Mouse (Mus musculus): ENCODE measurements around the gene Snx29. TPM values are rescaled to one million over a fixed set of nuclear protein-coding genes. Genes with fewer than 3 reads are reported as not detected.

Gene Snx29
- polyA plus RNA-seq, 1 experiment from 2014 or later: 19.2 TPM

DNA sequence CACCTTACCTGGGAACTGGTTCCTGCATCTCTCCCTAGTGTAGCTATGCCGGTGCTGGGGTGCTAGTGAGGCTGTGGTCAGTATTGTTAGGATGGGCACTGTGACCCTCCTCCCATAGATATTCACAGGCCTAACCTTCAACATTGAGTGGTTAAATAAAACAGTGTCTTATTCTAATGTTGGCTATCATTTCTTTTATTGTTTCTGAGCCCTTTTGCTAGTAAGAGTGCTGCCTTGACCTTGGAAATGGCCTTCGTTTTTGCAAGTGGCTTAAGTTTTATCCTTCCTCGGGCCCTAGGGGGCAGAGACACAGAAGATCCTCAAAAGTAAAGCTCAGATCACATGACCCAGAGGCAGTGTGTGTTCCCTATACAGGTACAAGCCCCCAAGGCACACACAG, 374.1 kb downstream of the Snx29 start:
- Histone ChIP-seq H3K4me3 (no peak overlapping the region), H3K4me2 (replicated peaks) (no peak overlapping the region), H3K36me3 (no peaks in the 10 kb centered on the region), H3K9me3 (replicated peaks) (no peaks in the 10 kb centered on the region), H3K27me3 (no peaks in the 10 kb centered on the region), H3K9ac (no peak overlapping the region), H3K4me1 (peaks cover 10% of the 10 kb centered on the region; the same call in 1 of the 2 replicates), H3K27ac (no peak overlapping the region)
- WGBS: 68% methylated on average over 3 of the region's 3 CpGs
- no peak for ATAC-seq (ENCODE audit: low FRiP score)

DNA sequence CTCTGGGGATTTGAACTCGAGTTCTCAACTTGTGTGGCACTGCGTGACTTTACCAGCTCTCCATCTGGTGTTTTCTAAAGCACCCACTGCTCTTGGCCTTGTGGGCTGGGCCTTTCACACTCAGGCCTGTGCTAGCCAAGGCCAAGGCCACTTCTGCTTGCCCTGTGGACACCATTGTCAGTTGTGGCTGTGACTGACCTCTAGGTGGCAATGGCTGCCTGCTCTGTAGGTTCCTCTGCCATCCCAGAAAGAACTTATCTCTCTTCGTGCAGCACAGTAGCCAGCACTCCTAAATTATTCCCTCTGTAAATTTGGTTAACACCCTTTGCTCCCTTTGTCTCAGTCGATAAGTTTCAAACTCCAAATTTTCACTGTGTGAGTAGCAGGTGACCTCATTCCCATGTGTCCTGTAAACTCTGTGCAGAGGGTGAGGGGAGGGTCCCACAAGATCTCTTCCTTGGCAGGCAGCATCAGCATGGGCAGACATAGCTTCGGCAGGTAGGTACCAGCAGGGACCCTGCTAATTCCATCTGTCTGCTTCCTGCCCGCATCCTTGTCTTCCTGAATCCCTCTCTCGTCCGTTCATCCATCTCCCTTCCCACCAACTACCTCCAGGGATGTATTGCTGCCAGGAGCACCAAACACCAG, 375.1 kb downstream of the Snx29 start:
- no peaks in the 10 kb centered on the region for H3K36me3 ChIP-seq
- no peaks in the 10 kb centered on the region for H3K9me3 ChIP-seq (replicated peaks)
- no peak overlapping the region for H3K4me3 ChIP-seq
- peak; percentile 52; the same call in 1 of the 2 replicates for ATAC-seq (ENCODE audit: low FRiP score)
- H3K27me3 ChIP-seq: no peaks in the 10 kb centered on the region
- H3K4me2 ChIP-seq (replicated peaks): no peak overlapping the region
- no peak overlapping the region for H3K9ac ChIP-seq
- no peak overlapping the region for H3K27ac ChIP-seq
- peaks cover 1% of the 10 kb centered on the region; the same call in 1 of the 2 replicates for H3K4me1 ChIP-seq
- 73% methylated on average over 8 of the region's 8 CpGs for WGBS

DNA sequence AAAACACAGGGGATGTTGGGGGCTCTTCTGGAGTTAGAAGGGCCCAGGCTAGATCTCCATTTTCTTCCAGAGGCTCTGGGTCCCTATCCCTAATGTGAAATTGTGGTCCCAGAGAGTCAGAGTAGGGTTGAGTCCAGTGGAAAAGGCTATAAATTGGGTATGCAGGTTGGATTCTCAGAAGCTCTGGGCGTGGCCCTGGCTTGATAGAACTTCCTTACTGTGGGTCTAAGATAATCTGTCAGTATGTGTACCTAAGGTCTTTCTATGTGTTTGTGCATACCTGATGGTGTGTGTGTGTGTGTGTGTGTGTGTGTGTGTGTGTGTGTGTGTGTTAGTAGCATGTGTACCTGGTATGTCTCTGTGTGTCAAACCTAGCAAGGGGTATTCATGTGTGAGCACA, 378.9 kb downstream of the Snx29 start:
- 85% methylated on average over 1 of the region's 1 CpGs for WGBS
- no peak overlapping the region for H3K4me2 ChIP-seq (replicated peaks)
- H3K36me3 ChIP-seq: no peaks in the 10 kb centered on the region
- H3K27ac ChIP-seq: no peak overlapping the region
- no peaks in the 10 kb centered on the region for H3K4me1 ChIP-seq
- no peaks in the 10 kb centered on the region for H3K9me3 ChIP-seq (replicated peaks)
- no peaks in the 10 kb centered on the region for H3K27me3 ChIP-seq
- H3K9ac ChIP-seq: no peak overlapping the region
- ATAC-seq (ENCODE audit: low FRiP score): no peak
- H3K4me3 ChIP-seq: no peak overlapping the region

DNA sequence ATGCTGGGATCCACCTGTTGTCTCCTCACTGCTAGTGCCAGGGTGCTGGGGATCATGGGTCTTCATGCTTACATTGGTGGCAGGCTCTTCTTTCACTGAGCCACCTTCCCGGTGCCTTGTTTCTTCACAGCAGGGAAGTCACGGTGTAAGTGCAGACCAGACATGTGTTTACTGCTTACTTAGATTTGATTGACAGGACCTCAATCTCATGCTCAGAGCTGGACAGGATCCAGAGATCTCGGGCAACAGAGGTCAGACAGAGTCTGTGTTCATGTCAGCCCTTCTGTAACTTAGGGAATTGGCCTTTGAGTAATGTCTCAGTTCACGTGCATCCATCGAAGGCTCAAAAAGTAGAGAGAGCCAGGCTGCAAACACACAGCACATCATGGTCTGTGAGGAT, 381.4 kb downstream of the Snx29 start:
- no peak for ATAC-seq (ENCODE audit: low FRiP score)
- Histone ChIP-seq H3K36me3 (no peaks in the 10 kb centered on the region), H3K9ac (no peak overlapping the region), H3K27me3 (no peaks in the 10 kb centered on the region), H3K9me3 (replicated peaks) (no peaks in the 10 kb centered on the region), H3K27ac (no peak overlapping the region), H3K4me2 (replicated peaks) (no peak overlapping the region), H3K4me3 (no peak overlapping the region), H3K4me1 (no peaks in the 10 kb centered on the region)
- WGBS: 60% methylated on average over 5 of the region's 5 CpGs

DNA sequence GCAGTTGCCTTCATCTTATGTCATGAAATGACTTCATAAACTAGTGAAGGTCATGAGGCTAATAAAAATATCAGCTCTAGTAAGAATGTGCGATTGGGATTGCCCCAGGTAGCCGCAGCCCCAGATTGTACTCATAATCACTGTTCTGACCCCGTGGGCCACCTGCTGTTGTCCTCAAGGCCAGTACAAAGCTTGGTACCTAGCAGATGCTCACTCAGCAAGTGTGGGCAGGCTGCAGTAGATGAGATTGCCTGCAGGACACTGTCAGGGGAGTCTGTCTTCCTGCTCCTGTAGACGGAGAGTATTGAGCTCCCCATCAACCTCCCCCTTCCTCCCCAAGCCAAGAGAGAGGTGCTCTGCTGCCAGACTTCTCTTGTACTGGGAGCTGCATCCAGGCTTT, 382.7 kb downstream of the Snx29 start:
- Histone ChIP-seq H3K36me3 (no peaks in the 10 kb centered on the region), H3K9me3 (replicated peaks) (no peaks in the 10 kb centered on the region), H3K4me1 (peaks cover 5% of the 10 kb centered on the region; the same call in 1 of the 2 replicates), H3K27ac (no peak overlapping the region), H3K4me2 (replicated peaks) (no peak overlapping the region), H3K27me3 (no peaks in the 10 kb centered on the region), H3K4me3 (no peak overlapping the region), H3K9ac (no peak overlapping the region)
- 79% methylated on average over 4 of the region's 4 CpGs for WGBS
- no peak for ATAC-seq (ENCODE audit: low FRiP score)

DNA sequence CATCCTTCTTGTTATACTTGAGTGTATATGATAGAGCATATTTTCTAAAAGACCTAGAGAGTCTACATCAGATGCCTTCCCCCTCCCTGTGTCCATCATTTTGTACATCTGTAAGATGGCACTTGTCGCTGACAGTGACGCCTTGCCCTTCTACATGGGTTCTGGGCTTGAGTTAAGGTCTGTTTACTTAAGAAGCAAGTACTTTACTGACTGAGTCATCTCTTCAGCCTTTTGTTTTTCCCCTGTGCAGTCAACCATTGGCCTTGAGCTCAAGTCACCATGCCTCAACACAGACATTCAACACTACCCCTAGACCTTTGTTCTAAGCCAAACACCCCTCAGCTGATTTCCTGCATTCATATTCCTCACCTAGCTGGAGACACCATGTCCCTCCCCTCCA, 385.4 kb downstream of the Snx29 start:
- no peak for ATAC-seq (ENCODE audit: low FRiP score)
- Histone ChIP-seq H3K9me3 (replicated peaks) (no peaks in the 10 kb centered on the region), H3K27me3 (no peaks in the 10 kb centered on the region), H3K9ac (no peak overlapping the region), H3K4me2 (replicated peaks) (no peak overlapping the region), H3K36me3 (no peaks in the 10 kb centered on the region), H3K4me3 (no peak overlapping the region), H3K4me1 (peaks cover 6% of the 10 kb centered on the region; the same call in 1 of the 2 replicates), H3K27ac (no peak overlapping the region)
- WGBS: 95% methylated on average over 2 of the region's 2 CpGs

DNA sequence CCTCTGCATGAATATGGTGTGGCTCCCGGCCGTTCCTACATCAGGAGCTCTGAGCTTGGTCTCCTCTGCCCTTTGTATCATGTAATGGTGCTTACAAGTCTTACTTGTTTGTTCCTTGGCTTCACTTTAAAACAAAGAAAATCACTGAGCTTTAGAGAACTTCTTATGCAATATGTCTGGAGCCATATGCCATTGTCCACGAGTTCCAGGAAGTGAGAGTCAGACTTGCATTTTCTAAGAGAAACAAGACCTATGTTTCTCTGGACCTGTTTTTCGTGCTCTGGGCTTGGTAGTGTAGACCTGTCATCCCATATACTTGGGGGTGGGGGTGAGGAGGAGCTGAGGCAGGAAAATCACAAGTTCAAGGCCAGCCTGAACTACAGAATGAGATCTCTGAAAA, 386.7 kb downstream of the Snx29 start:
- 83% methylated on average over 4 of the region's 4 CpGs for WGBS
- Histone ChIP-seq H3K27ac (no peak overlapping the region), H3K9me3 (replicated peaks) (no peaks in the 10 kb centered on the region), H3K27me3 (no peaks in the 10 kb centered on the region), H3K4me3 (no peak overlapping the region), H3K4me1 (peaks cover 6% of the 10 kb centered on the region; the same call in 1 of the 2 replicates), H3K4me2 (replicated peaks) (no peak overlapping the region), H3K9ac (no peak overlapping the region), H3K36me3 (no peaks in the 10 kb centered on the region)
- ATAC-seq (ENCODE audit: low FRiP score): no peak

DNA sequence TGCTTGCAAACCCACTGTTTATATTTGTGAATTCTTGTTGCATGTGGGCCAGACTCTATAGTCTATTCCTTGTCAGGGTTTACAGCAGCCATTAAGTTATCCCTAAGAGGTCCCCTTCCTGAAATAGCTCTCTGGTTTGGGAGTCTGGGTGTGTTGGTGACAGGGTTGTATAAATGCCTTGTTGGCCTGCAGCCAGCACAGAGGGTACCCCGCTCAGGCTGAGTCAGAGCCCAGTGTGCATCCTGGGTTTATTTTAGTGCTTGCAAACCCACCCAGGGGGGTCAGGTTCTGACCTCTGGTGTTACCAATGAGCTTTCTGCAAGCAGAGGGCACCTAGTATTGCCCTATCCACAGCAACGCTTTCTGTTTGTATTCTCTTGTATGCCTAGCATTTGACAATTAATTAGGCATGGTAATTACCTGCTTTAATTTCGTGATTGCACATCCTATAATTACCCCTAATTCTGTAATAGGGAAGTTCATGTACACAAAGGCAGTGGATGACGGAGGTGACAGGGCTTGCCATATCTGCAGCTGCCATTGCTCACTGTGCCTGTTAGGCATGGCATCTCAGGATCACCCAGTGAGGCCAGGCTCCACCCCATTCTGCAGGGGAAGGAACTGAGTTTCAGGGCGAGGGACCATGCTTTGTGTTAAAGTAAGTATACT, 387.4 kb downstream of the Snx29 start:
- Histone ChIP-seq H3K4me1 (peaks cover 6% of the 10 kb centered on the region; the same call in 1 of the 2 replicates), H3K4me3 (no peak overlapping the region), H3K36me3 (no peaks in the 10 kb centered on the region), H3K9me3 (replicated peaks) (no peaks in the 10 kb centered on the region), H3K4me2 (replicated peaks) (no peak overlapping the region), H3K9ac (no peak overlapping the region), H3K27ac (no peak overlapping the region), H3K27me3 (no peaks in the 10 kb centered on the region)
- WGBS: 62% methylated on average over 5 of the region's 5 CpGs
- peak; percentile 73 for ATAC-seq (ENCODE audit: low FRiP score)

DNA sequence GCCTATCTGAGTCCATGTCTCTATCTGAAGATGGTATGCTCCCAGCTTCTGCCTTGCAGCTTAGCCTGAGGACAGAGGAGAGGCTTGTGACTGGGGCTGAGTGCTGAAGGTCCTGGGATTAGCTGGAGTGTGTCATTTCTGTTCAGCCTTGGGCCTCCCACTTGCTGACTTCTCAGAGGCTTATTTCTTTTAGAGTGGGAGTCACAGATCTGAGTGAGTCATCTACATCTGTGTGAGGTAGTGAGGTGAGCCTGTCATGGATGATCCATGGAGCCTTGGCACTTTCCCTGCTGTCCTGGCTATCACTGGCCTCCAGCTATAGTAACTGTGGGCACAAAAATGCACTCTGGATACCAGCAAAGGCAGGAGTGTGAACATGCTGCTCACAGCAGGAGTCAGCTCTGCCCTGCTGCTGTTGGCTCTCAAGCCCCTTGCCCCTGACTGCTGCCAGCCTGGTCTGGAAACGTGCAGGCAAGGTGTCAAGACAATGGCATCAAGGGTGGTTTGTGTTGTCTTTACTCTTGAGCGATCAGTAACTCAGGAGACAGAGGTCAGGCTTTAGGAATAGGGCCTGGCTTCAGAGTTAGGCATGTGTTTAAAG, 390.7 kb downstream of the Snx29 start:
- 37% methylated on average over 2 of the region's 2 CpGs for WGBS
- H3K36me3 ChIP-seq: no peaks in the 10 kb centered on the region
- no peak overlapping the region for H3K27ac ChIP-seq
- peaks cover 6% of the 10 kb centered on the region; the same call in 1 of the 2 replicates for H3K4me1 ChIP-seq
- no peak for ATAC-seq (ENCODE audit: low FRiP score)
- no peak overlapping the region for H3K4me2 ChIP-seq (replicated peaks)
- no peak overlapping the region for H3K4me3 ChIP-seq
- H3K27me3 ChIP-seq: no peaks in the 10 kb centered on the region
- no peak overlapping the region for H3K9ac ChIP-seq
- no peaks in the 10 kb centered on the region for H3K9me3 ChIP-seq (replicated peaks)

DNA sequence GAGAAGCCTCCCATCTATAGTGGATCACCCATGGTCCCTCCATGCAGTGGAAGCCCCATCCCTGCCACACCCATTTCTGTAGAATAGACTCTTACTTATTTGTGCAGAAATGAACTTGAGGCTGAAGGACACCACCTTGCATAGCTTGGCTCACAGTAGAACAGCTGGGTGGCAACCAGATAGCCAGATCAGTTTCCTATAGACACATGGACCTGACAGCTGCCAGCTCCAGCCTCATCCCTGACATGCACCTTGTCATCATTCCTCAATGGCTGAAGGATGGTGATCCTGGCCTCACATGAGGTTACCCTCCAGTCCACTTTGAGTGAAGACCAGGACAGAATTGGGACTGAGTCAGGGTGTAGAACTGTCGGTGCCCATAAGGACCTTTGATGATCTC, 394.2 kb downstream of the Snx29 start:
- Histone ChIP-seq H3K36me3 (no peaks in the 10 kb centered on the region), H3K9ac (no peak overlapping the region), H3K4me2 (replicated peaks) (no peak overlapping the region), H3K27ac (no peak overlapping the region), H3K27me3 (no peaks in the 10 kb centered on the region), H3K4me1 (no peaks in the 10 kb centered on the region), H3K4me3 (no peak overlapping the region), H3K9me3 (replicated peaks) (no peaks in the 10 kb centered on the region)
- WGBS: 93% methylated on average over 1 of the region's 1 CpGs
- no peak for ATAC-seq (ENCODE audit: low FRiP score)

DNA sequence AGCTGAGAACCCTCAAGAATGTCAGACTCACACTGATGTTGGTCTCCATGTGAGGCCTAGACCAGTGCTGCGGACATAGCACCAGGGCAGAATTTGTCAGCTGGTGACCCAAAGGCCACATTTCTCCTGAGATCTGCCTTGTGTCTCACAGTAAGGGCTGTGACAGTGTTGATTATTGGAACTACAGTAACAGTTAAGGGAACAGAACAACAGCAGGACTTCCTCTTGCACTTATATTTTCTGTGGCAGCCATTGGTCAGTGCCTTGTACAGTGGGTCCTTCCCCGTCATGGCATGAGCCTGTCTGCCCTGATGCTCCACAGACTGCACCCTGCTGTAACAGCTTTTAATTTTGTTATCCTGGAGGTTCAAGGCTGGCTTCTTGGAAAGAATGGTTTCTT, 403.2 kb downstream of the Snx29 start:
- WGBS: 88% methylated on average over 2 of the region's 2 CpGs

DNA sequence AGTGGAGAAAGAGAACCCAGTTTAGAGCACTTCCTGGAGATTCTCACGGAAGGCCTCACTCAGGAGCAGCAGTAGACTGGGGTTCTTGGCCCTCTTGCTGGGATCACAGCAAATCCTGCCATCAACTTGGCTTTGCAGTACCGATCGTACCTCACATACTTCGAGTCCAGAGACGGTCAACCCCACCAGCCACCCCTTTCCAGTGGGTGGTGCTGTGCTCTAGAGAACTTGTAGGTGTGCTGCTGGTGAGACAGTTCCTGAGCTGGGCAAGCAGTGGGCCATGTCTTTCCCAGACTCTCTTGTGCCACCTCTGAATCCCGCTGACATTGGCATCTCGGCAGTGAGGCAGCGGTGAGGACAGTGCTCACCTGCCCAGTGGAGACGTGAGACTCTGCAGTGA, 404.6 kb downstream of the Snx29 start:
- H3K9ac ChIP-seq: no peak overlapping the region
- no peaks in the 10 kb centered on the region for H3K4me1 ChIP-seq
- H3K4me2 ChIP-seq (replicated peaks): no peak overlapping the region
- no peaks in the 10 kb centered on the region for H3K36me3 ChIP-seq
- no peaks in the 10 kb centered on the region for H3K9me3 ChIP-seq (replicated peaks)
- H3K27me3 ChIP-seq: no peaks in the 10 kb centered on the region
- no peak for ATAC-seq (ENCODE audit: low FRiP score)
- 93% methylated on average over 9 of the region's 9 CpGs for WGBS
- no peak overlapping the region for H3K27ac ChIP-seq
- no peak overlapping the region for H3K4me3 ChIP-seq

More for the DNA sequence above, 403.2 kb downstream of the Snx29 start:
- H3K4me3 ChIP-seq: no peak overlapping the region
- H3K9ac ChIP-seq: no peak overlapping the region
- no peaks in the 10 kb centered on the region for H3K27me3 ChIP-seq
- H3K4me2 ChIP-seq (replicated peaks): no peak overlapping the region
- no peaks in the 10 kb centered on the region for H3K4me1 ChIP-seq
- no peak overlapping the region for H3K27ac ChIP-seq
- ATAC-seq (ENCODE audit: low FRiP score): no peak
- H3K36me3 ChIP-seq: no peaks in the 10 kb centered on the region
- no peaks in the 10 kb centered on the region for H3K9me3 ChIP-seq (replicated peaks)
